ENCODE assay signal across 15 mouse cellular contexts in genomic region chr12:89983399-89983798, GRCm38 (mm10).
DNase-seq lines count a peak whose midpoint lies in the region; ATAC-seq and TF ChIP-seq lines count a peak whose summit lies in the region.
"Had no signal": no experiment of that assay in that cellular context is flagged by ENCODE, and none has a peak within 500 bp of the region (broad histone marks: within the 10 kb centered on the region; RNA-seq: fewer than 3 reads in every experiment).

No protein-coding gene starts in this region.

- DNase-seq in hindbrain, embryonic 11.5 days (ENCODE audit: low spot score) = no peak
- peak; percentile 87 for DNase-seq in cerebellum, adult 9-10 months
- no peak for DNase-seq in stomach, postnatal 0 days (ENCODE audit: low spot score)
- DNase-seq in embryo, embryonic 10.5 days (ENCODE audit: low spot score) = no peak
- DNase-seq in kidney, postnatal 10 days = no peak
- DNase-seq: adrenal gland, postnatal 36 days; heart, postnatal 10 days; kidney, postnatal 36 days; liver, embryonic 13.5 days had no signal

- H3K36me3 ChIP-seq in hindbrain, embryonic 13.5 days = no peaks in the 10 kb centered on the region
- H3K36me3 ChIP-seq in hindbrain, embryonic 11.5 days (ENCODE audit: control insufficient read depth, insufficient read depth, low read length) = no peaks in the 10 kb centered on the region
- no peaks in the 10 kb centered on the region for H3K36me3 ChIP-seq in forebrain, embryonic 15.5 days
- no peaks in the 10 kb centered on the region for H3K36me3 ChIP-seq in midbrain, embryonic 16.5 days (ENCODE audit: control insufficient read depth, insufficient read depth, low read length)
- H3K36me3 ChIP-seq in stomach, postnatal 0 days (ENCODE audit: control insufficient read depth, insufficient read depth, low read length) = no peaks in the 10 kb centered on the region
- H3K36me3 ChIP-seq: embryonic facial prominence, embryonic 12.5 days; liver, embryonic 13.5 days had no signal

- peak overlapping the region; percentile 67 for H3K27ac ChIP-seq in hindbrain, embryonic 13.5 days
- H3K27ac ChIP-seq in hindbrain, embryonic 11.5 days (ENCODE audit: low read depth, low read length) = no peak overlapping the region
- 0 out of 2 replicates have a peak overlapping the region, but pooled peaks have one; percentile 35 for H3K27ac ChIP-seq in forebrain, embryonic 15.5 days (replicated peaks)
- H3K27ac ChIP-seq in midbrain, embryonic 16.5 days (ENCODE audit: low read length) = no peak overlapping the region
- no peak overlapping the region for H3K27ac ChIP-seq in stomach, postnatal 0 days (replicated peaks)
- H3K27ac ChIP-seq: embryonic facial prominence, embryonic 12.5 days; liver, embryonic 13.5 days had no signal

- H3K4me1 ChIP-seq in hindbrain, embryonic 13.5 days (replicated peaks) = peaks cover 21% of the 10 kb centered on the region
- H3K4me1 ChIP-seq in hindbrain, embryonic 11.5 days (replicated peaks; ENCODE audit: control insufficient read depth, insufficient read depth, low read length) = no peaks in the 10 kb centered on the region
- peaks cover 10% of the 10 kb centered on the region; the same call in 1 of the 2 replicates for H3K4me1 ChIP-seq in forebrain, embryonic 15.5 days
- H3K4me1 ChIP-seq in midbrain, embryonic 16.5 days (ENCODE audit: control insufficient read depth, insufficient read depth, low read length) = peaks cover 6% of the 10 kb centered on the region; the same call in 1 of the 2 replicates
- H3K4me1 ChIP-seq in stomach, postnatal 0 days (replicated peaks; ENCODE audit: control insufficient read depth, insufficient read depth) = no peaks in the 10 kb centered on the region
- H3K4me1 ChIP-seq: embryonic facial prominence, embryonic 12.5 days; liver, embryonic 13.5 days had no signal

- no peak for TF ChIP-seq EP300 in stomach, postnatal 0 days (optimal IDR thresholded peaks at IDR 0.05)

- no peaks in the 10 kb centered on the region for H3K9me3 ChIP-seq in hindbrain, embryonic 13.5 days
- no peaks in the 10 kb centered on the region for H3K9me3 ChIP-seq in hindbrain, embryonic 11.5 days (ENCODE audit: control insufficient read depth, low read length)
- no peaks in the 10 kb centered on the region for H3K9me3 ChIP-seq in forebrain, embryonic 15.5 days
- no peaks in the 10 kb centered on the region for H3K9me3 ChIP-seq in midbrain, embryonic 16.5 days (replicated peaks; ENCODE audit: control insufficient read depth, low read length, poor library complexity, severe bottlenecking)
- H3K9me3 ChIP-seq in stomach, postnatal 0 days (ENCODE audit: control insufficient read depth, low read length) = no peaks in the 10 kb centered on the region
- H3K9me3 ChIP-seq: embryonic facial prominence, embryonic 12.5 days; liver, embryonic 13.5 days had no signal

- ATAC-seq in hindbrain, embryonic 13.5 days (ENCODE audit: low FRiP score) = no peak
- ATAC-seq in hindbrain, embryonic 11.5 days (ENCODE audit: low FRiP score) = no peak
- ATAC-seq in forebrain, embryonic 15.5 days (replicated peaks) = 0 out of 2 replicates have a peak, but pooled peaks have one; percentile 23
- peak; percentile 70; the same call in 1 of the 2 replicates for ATAC-seq in midbrain, embryonic 16.5 days
- no peak for ATAC-seq in stomach, postnatal 0 days (ENCODE audit: low FRiP score, low TSS enrichment)
- ATAC-seq: activated CD4-positive, CD25-positive, alpha-beta regulatory T cell, adult 4 months; intestine, postnatal 0 days had no signal

- no peak overlapping the region for H3K9ac ChIP-seq in hindbrain, embryonic 13.5 days
- no peak overlapping the region for H3K9ac ChIP-seq in hindbrain, embryonic 11.5 days (ENCODE audit: low read depth, low read length)
- H3K9ac ChIP-seq in forebrain, embryonic 15.5 days (replicated peaks) = no peak overlapping the region
- H3K9ac ChIP-seq in midbrain, embryonic 16.5 days (ENCODE audit: low read depth, low read length) = no peak overlapping the region
- H3K9ac ChIP-seq in stomach, postnatal 0 days (ENCODE audit: low read length) = no peak overlapping the region
- H3K9ac ChIP-seq: embryonic facial prominence, embryonic 12.5 days; liver, embryonic 13.5 days had no signal

- no peak overlapping the region for H3K4me2 ChIP-seq in hindbrain, embryonic 13.5 days
- no peak overlapping the region for H3K4me2 ChIP-seq in hindbrain, embryonic 11.5 days (replicated peaks; ENCODE audit: low read depth, low read length)
- H3K4me2 ChIP-seq in forebrain, embryonic 15.5 days (replicated peaks) = no peak overlapping the region
- no peak overlapping the region for H3K4me2 ChIP-seq in midbrain, embryonic 16.5 days (ENCODE audit: low read length)
- H3K4me2 ChIP-seq in stomach, postnatal 0 days (replicated peaks; ENCODE audit: low read depth) = no peak overlapping the region
- H3K4me2 ChIP-seq: embryonic facial prominence, embryonic 12.5 days; liver, embryonic 13.5 days had no signal

- no peak overlapping the region for H3K4me3 ChIP-seq in hindbrain, embryonic 13.5 days
- no peak overlapping the region for H3K4me3 ChIP-seq in hindbrain, embryonic 11.5 days (ENCODE audit: low read depth, low read length)
- no peak overlapping the region for H3K4me3 ChIP-seq in forebrain, embryonic 15.5 days
- no peak overlapping the region for H3K4me3 ChIP-seq in midbrain, embryonic 16.5 days (ENCODE audit: low read depth, low read length)
- H3K4me3 ChIP-seq in stomach, postnatal 0 days (ENCODE audit: low read depth, low read length) = no peak overlapping the region
- H3K4me3 ChIP-seq: embryonic facial prominence, embryonic 12.5 days; liver, embryonic 13.5 days had no signal

- no peaks in the 10 kb centered on the region for H3K27me3 ChIP-seq in hindbrain, embryonic 13.5 days
- H3K27me3 ChIP-seq in hindbrain, embryonic 11.5 days (ENCODE audit: control insufficient read depth, insufficient read depth, low read length) = no peaks in the 10 kb centered on the region
- H3K27me3 ChIP-seq in forebrain, embryonic 15.5 days = no peaks in the 10 kb centered on the region
- no peaks in the 10 kb centered on the region for H3K27me3 ChIP-seq in midbrain, embryonic 16.5 days (ENCODE audit: control insufficient read depth, insufficient read depth, low read depth, low read length)
- no peaks in the 10 kb centered on the region for H3K27me3 ChIP-seq in stomach, postnatal 0 days (ENCODE audit: control insufficient read depth, insufficient read depth, low read length)
- H3K27me3 ChIP-seq: embryonic facial prominence, embryonic 12.5 days; liver, embryonic 13.5 days had no signal

- no peak for TF ChIP-seq CTCF in stomach, postnatal 0 days (IDR thresholded peaks at IDR 0.05; ENCODE audit: low read depth)

Comparison
In these comparisons a context has a peak if more than half of its experiments do, and no peak if none do; other contexts are left out.
1. H3K27ac ChIP-seq: peak in hindbrain, embryonic 13.5 days (single experiment) and forebrain, embryonic 15.5 days (single experiment); none in hindbrain, embryonic 11.5 days (single experiment), midbrain, embryonic 16.5 days (single experiment) and stomach, postnatal 0 days (single experiment).
2. ATAC-seq: peak in forebrain, embryonic 15.5 days (single experiment) and midbrain, embryonic 16.5 days (single experiment); none in hindbrain, embryonic 13.5 days (single experiment), hindbrain, embryonic 11.5 days (single experiment) and stomach, postnatal 0 days (single experiment).